Mouse (Mus musculus) G1E (cell line): ENCODE data around the gene Pxmp4. TPM values are rescaled to one million over a fixed set of nuclear protein-coding genes. Genes with fewer than 3 reads are reported as not detected.

Experiments
- ATAC-seq: 2 replicates; pipeline ENCODE4 v1.8.0; 2016; ENCODE audit warnings: mild to moderate bottlenecking; ENCODE audit not compliant: insufficient number of reproducible peaks, poor library complexity, low FRiP score, severe bottlenecking; ENCODE audit errors: extremely low read depth
- DNase-seq: peaks from one replicate; pipeline ENCODE4 v3.0.0; 2012; ENCODE audit warnings: low spot score
- H3K27me3 ChIP-seq: 2 replicates; pipeline ENCODE4 v1.6.1; 2012; ENCODE audit warnings: mild to moderate bottlenecking, low read length, inconsistent platforms; ENCODE audit not compliant: insufficient read depth
- H3K36me3 ChIP-seq: replicated peaks from 2 replicates; pipeline ENCODE3; 2012; ENCODE audit warnings: mild to moderate bottlenecking, inconsistent platforms
- H3K4me1 ChIP-seq: 2 replicates; pipeline ENCODE4 v1.6.1; 2012; ENCODE audit warnings: low read depth, low read length, inconsistent platforms, mixed read lengths; ENCODE audit not compliant: insufficient read depth
- H3K4me3 ChIP-seq: 2 replicates; pipeline ENCODE4 v1.5.1; 2012; ENCODE audit warnings: low read depth, mild to moderate bottlenecking, inconsistent platforms, low read length, moderate library complexity, mixed read lengths
- H3K9me3 ChIP-seq: replicated peaks from 2 replicates; pipeline ENCODE4 v1.6.1; 2012; ENCODE audit warnings: inconsistent platforms
- CTCF ChIP-seq: IDR thresholded peaks from 2 replicates; pipeline ENCODE4 v1.5.1; 2012; ENCODE audit warnings: low read depth, low read length, inconsistent platforms, mixed read lengths
- GATA1 ChIP-seq: IDR thresholded peaks from 2 replicates; pipeline ENCODE4 v1.6.1; 2012; ENCODE audit warnings: borderline replicate concordance, low read length, inconsistent platforms, mixed read lengths
- GATA2 ChIP-seq: IDR thresholded peaks from 2 replicates; pipeline ENCODE4 v1.6.1; 2012; ENCODE audit warnings: low read depth, low read length, inconsistent platforms, borderline replicate concordance
- POLR2AphosphoS5 ChIP-seq: IDR thresholded peaks from 2 replicates; pipeline ENCODE4 v1.6.1; 2012; ENCODE audit warnings: low read depth, low read length, inconsistent platforms; ENCODE audit not compliant: insufficient replicate concordance
- TAL1 ChIP-seq: conservative IDR thresholded peaks from 2 replicates; pipeline ENCODE4 v1.6.1; 2012; ENCODE audit warnings: low read depth, low read length, inconsistent platforms, mixed read lengths
- polyA plus RNA-seq: library from polyadenylated mRNA; stranded (reverse); fragments of >175 nt; gene quantifications from 2 replicates; pipeline ENCODE4 v1.2.3, GENCODE M21; 2012
- total RNA-seq, 2 experiments: library from RNA; stranded (forward) in 1 of 2; stranded (reverse) in 1 of 2; fragments of 200-1000 nt in 1 of 2; fragments of >200 nt in 1 of 2; fragmentation: Nextera tagmentation in 1 of 2; gene quantifications; 2 replicates each; pipeline ENCODE4 v1.2.3; 2014 to 2017

The Pxmp4 gene
- total and polyA plus RNA-seq, 3 experiments, result 5.4 to 35.7 (median 20.7) TPM

DNA sequence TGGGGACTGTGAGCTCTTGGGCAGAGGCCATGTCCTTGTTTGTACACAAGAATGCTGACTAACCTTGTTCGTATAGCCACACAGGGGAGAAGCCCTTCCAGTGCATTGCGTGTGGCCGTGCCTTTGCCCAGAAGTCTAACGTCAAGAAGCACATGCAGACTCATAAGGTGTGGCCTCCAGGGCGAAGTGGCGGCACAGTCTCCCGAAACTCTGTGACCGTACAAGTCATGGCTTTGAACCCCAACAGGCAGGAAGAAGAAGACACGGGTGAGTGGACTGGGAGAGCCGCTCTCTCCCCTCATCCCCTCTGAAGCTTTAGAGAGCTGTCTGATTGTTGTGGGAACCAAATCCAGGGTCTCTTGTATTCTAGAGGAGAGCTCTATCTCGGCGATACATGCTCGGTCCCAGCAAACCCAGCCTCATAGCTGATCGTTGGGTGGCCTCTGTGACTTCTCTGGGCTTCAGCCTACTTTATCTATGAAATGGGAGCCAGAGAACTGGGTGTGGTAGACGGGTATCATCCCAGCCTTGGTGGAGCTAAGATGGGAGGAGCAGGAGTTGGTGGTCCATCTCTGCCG, 28.8 kb upstream of the Pxmp4 start:
- H3K4me3 ChIP-seq, result peak overlapping the region; percentile 17; the same call in 1 of the 2 replicates
- no peaks in the 10 kb centered on the region for H3K9me3 ChIP-seq
- no peak for ATAC-seq
- TF ChIP-seq GATA1 (no peak), GATA2 (no peak), TAL1 (no peak), CTCF (no peak), POLR2AphosphoS5 (no peak)
- no peak for DNase-seq
- no peaks in the 10 kb centered on the region for H3K27me3 ChIP-seq
- peaks cover 74% of the 10 kb centered on the region for H3K36me3 ChIP-seq
- H3K4me1 ChIP-seq, result peaks cover 26% of the 10 kb centered on the region

- no peaks in the 10 kb centered on the region for H3K27me3 ChIP-seq
- peaks cover 79% of the 10 kb centered on the region for H3K36me3 ChIP-seq
- no peaks in the 10 kb centered on the region for H3K9me3 ChIP-seq
- no peak for ATAC-seq
- peaks cover 26% of the 10 kb centered on the region for H3K4me1 ChIP-seq
- TF ChIP-seq GATA1 (no peak), GATA2 (no peak), POLR2AphosphoS5 (no peak), TAL1 (no peak), CTCF (no peak)
- no peak for DNase-seq
- no peak overlapping the region for H3K4me3 ChIP-seq
Observed at GRCm38 (mm10) chr2:154630531-154630930, 27.0 kb upstream of the Pxmp4 start.

DNA sequence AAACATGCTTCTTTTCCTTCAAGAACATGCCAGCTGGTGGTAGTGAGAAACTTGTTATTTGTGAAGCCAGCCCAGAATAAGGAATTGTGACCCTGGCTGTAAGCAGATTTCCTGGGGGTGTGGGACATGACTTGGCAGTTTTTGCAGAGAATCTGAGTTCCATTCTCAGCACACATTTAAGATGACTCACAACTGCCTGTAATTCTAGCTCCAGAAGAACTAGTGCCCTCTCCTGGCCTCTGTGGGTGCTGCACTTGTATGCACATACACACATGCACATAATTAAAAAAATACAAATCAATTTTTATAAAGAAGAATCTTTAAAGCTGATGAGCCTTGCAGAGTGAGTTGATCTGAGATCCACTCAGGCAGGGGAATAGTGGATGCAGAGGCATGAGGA, 20.6 kb upstream of the Pxmp4 start:
- Histone ChIP-seq H3K36me3 (peaks cover 76% of the 10 kb centered on the region), H3K27me3 (no peaks in the 10 kb centered on the region), H3K9me3 (peaks cover 4% of the 10 kb centered on the region; the same call in 1 of the 2 replicates), H3K4me1 (peaks cover 2% of the 10 kb centered on the region), H3K4me3 (no peak overlapping the region)
- TF ChIP-seq GATA1 (no peak), GATA2 (no peak), POLR2AphosphoS5 (no peak), TAL1 (no peak), CTCF (no peak)
- no peak for DNase-seq
- ATAC-seq, result no peak

DNA sequence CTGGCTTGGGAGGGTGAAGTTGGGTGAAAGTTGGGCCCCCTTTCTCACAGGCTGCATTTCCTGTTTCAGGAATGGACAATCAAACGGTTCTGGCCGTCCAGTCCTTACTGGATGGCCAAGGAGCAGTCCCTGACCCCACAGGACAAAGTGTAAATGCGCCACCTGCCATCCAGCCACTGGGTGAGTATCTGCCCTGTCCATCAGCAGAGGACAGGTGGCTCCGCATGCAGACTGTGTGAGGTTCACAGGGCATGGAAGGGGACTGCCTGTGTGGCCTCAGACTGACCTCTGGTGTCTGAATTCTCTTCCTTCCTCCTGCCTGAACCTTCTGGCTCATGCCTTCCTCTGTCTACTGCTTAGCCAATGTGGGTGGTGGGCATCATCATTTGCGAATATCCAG, 18.2 kb upstream of the Pxmp4 start:
- Histone ChIP-seq H3K9me3 (peaks cover 4% of the 10 kb centered on the region; the same call in 1 of the 2 replicates), H3K27me3 (no peaks in the 10 kb centered on the region), H3K36me3 (peaks cover 66% of the 10 kb centered on the region), H3K4me3 (no peak overlapping the region), H3K4me1 (peaks cover 10% of the 10 kb centered on the region)
- DNase-seq, result no peak
- ATAC-seq, result no peak
- no peak for TF ChIP-seq TAL1

- Histone ChIP-seq H3K27me3 (no peaks in the 10 kb centered on the region), H3K4me1 (peaks cover 46% of the 10 kb centered on the region), H3K4me3 (no peak overlapping the region), H3K36me3 (peaks cover 28% of the 10 kb centered on the region), H3K9me3 (no peaks in the 10 kb centered on the region)
- ATAC-seq, result no peak
- no peak for TF ChIP-seq CTCF
- TF ChIP-seq GATA2, result no peak
- TF ChIP-seq GATA1, result no peak
- TF ChIP-seq TAL1, result no peak
- TF ChIP-seq POLR2AphosphoS5, result no peak
- no peak for DNase-seq
Observed at GRCm38 (mm10) chr2:154617061-154617460, 13.6 kb upstream of the Pxmp4 start.

GRCm38 (mm10) chr2:154615674-154616073, 12.2 kb upstream of the Pxmp4 start:
- Histone ChIP-seq H3K4me1 (peaks cover 49% of the 10 kb centered on the region), H3K4me3 (no peak overlapping the region; the same call in 1 of the 2 replicates), H3K9me3 (no peaks in the 10 kb centered on the region), H3K36me3 (peaks cover 23% of the 10 kb centered on the region), H3K27me3 (no peaks in the 10 kb centered on the region)
- TF ChIP-seq TAL1 (peak; percentile 27; the same call in 1 of the 2 replicates), POLR2AphosphoS5 (no peak)
- DNase-seq (peak; percentile 53), ATAC-seq (peak; percentile 51)
